Mouse (Mus musculus): ENCODE measurements around the gene Eef1akmt3.

Gene Eef1akmt3

GRCm38 (mm10) chr10:127054646-127055045, 13.3 kb upstream of the Eef1akmt3 start:
- intact Hi-C loops (cut with DNase I) = no loop called here

GRCm38 (mm10) chr10:127050119-127050474, 8.8 kb upstream of the Eef1akmt3 start:
- intact Hi-C loops (cut with DNase I) = no loop called here

- intact Hi-C loops (cut with DNase I) = no loop called here
Measured at GRCm38 (mm10) chr10:127049395-127050118, 8.2 kb upstream of the Eef1akmt3 start.

GRCm38 (mm10) chr10:127048608-127049394, 7.5 kb upstream of the Eef1akmt3 start:
- intact Hi-C loops (cut with DNase I) = no loop called here

- intact Hi-C loops (cut with DNase I) = no loop called here
Measured at GRCm38 (mm10) chr10:127047954-127048353, 6.6 kb upstream of the Eef1akmt3 start, which contains the start of gene Cyp27b1. TSS of gene Cyp27b1 (plus strand) at chr10:127048250.

- intact Hi-C loops (cut with DNase I) = no loop called here
Measured at GRCm38 (mm10) chr10:127043187-127043586, 1.9 kb upstream of the Eef1akmt3 start.

GRCm38 (mm10) chr10:127042468-127043115, 1.3 kb upstream of the Eef1akmt3 start:
- intact Hi-C loops (cut with DNase I) = no loop called here

GRCm38 (mm10) chr10:127041774-127042338, 543 bp upstream of the Eef1akmt3 start:
- intact Hi-C loops (cut with DNase I) = no loop called here

- intact Hi-C loops (cut with DNase I) = no loop called here
Measured at GRCm38 (mm10) chr10:127040569-127041214, 621 bp downstream of the Eef1akmt3 start.

- intact Hi-C loops (cut with DNase I) = no loop called here
Measured at GRCm38 (mm10) chr10:127037641-127038040, 3.7 kb downstream of the Eef1akmt3 start.

GRCm38 (mm10) chr10:127036273-127036672, 5.0 kb downstream of the Eef1akmt3 start:
- intact Hi-C loops (cut with DNase I) = no loop called here

- intact Hi-C loops (cut with DNase I) = no loop called here
Measured at GRCm38 (mm10) chr10:127033301-127033741, 8.0 kb downstream of the Eef1akmt3 start.

GRCm38 (mm10) chr10:127030336-127031296, 10.7 kb downstream of the Eef1akmt3 start, which contains the start of gene Tsfm:
TSS of gene Tsfm (minus strand) at chr10:127030840.
- intact Hi-C loops (cut with DNase I) = loop anchor here (1.0 to 2.0 kb wide), 2 partner anchors 40 to 111 kb away; no protein-coding TSS in a partner anchor

GRCm38 (mm10) chr10:127018422-127018821, 22.9 kb downstream of the Eef1akmt3 start:
- intact Hi-C loops (cut with DNase I) = no loop called here

- intact Hi-C loops (cut with DNase I) = no loop called here
Measured at GRCm38 (mm10) chr10:127017071-127017470, 24.2 kb downstream of the Eef1akmt3 start.

GRCm38 (mm10) chr10:127016488-127016887, 24.8 kb downstream of the Eef1akmt3 start:
- intact Hi-C loops (cut with DNase I) = no loop called here

- intact Hi-C loops (cut with DNase I) = no loop called here
Measured at GRCm38 (mm10) chr10:127003806-127004205, 37.5 kb downstream of the Eef1akmt3 start.

GRCm38 (mm10) chr10:127003334-127003733, 38.0 kb downstream of the Eef1akmt3 start:
- intact Hi-C loops (cut with DNase I) = no loop called here

GRCm38 (mm10) chr10:127002765-127003164, 38.5 kb downstream of the Eef1akmt3 start:
- intact Hi-C loops (cut with DNase I) = no loop called here

GRCm38 (mm10) chr10:127002056-127002455, 39.3 kb downstream of the Eef1akmt3 start:
- intact Hi-C loops (cut with DNase I) = no loop called here

Data from adrenal gland (tissue).